Mouse (Mus musculus) adrenal gland, adult 2 months (tissue): ENCODE measurements at regions not wholly inside any gene's neighbourhood (a gene's known extent, or its start where the extent isn't known, plus 50 kb on each side); places are given as distances from the start of the nearest gene placed in this dataset.
"Not testable (repeated sequence)": the region's sequence is repeated elsewhere in the genome, so short reads cannot be mapped to it uniquely, and the experiment has no call there.

Source experiments
- DNase-seq: peaks from one replicate; pipeline ENCODE4 v3.0.0; 2021

GRCm38 (mm10) chr1:112486046-112486445 lies 621.3 kb upstream of the Dsel start:
- not testable (repeated sequence) for DNase-seq

GRCm38 (mm10) chr1:112456047-112456446 lies 591.3 kb upstream of the Dsel start:
- peak; percentile 23 for DNase-seq

- no peak for DNase-seq
Observed at GRCm38 (mm10) chr1:112452390-112452789, 587.7 kb upstream of the Dsel start.

DNA sequence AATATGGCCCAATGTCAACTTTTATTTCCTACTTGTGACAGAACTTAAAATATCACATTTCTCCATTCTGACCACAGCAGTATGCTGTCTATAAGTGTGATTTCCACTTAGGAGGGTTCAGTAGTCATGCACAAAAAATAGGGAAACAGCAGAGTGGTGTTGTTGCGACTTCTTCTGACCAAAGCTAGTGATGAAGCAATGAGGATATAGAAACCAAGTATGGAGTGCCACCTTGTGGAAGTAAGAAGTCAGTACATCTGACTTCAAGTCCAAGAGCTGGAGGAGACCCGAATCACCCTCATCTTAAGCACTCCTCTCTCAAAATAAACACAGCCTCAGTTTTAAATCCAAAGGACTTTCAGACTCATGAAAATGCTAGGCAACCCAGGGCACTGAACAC lies 586.9 kb upstream of the Dsel start:
- no peak for DNase-seq

DNA sequence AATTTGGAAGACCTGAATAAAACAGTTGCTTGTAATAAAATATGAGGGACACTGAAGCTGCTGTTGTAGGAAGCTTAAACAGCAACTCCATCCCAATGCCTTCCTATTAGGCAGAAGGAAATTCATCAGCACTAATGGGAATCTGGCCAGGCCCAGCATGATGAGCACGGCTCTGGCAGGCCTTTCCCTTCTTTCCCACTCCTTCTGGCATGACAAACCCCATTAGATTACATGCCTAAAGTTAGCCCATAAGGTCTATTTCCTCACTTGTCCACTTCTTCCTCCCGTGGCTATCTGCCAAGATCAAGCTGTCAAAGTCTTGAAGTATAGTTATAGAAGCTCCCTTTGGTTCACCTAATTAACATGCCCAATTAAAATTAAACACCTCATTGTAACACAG lies 574.4 kb upstream of the Dsel start:
- DNase-seq = no peak

DNA sequence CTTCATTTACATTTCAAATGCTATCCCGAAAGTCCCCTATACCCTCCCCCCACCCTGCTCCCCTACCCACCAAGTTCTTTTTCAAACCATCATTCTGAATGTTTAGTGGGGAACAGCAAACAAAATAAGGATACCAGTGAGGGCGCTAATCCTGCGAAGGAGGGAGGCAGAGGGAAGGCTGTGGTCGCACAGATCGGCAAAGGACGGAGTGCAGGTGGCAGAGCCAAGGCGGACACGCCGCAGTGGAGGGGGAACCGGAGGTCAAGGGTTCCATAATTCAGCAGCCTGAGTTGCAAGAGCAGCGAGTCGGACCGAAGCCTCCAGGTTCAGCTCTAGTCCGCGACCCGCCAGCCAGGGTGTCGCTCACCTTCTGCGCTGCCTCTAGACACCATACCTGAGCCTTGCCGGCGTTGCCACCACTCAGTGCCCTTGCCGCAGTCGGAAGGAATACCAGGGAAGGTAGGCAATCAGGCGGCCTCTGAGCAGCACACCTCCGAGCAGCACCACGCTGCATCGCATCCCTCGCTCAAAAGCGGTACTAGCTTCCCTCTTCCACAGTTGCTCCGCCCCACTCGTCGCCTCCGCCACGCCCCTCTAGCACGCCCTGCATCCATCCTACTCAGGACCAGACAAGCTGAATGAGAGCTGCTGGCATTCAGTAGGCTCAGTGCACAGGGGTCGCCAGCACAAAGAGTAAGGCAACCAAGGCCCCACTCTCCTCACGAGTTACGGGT lies 551.8 kb upstream of the Dsel start:
- DNase-seq = no peak

GRCm38 (mm10) chr1:112388807-112389206 lies 524.1 kb upstream of the Dsel start:
- DNase-seq = peak; percentile 20

GRCm38 (mm10) chr1:112384015-112384414 lies 519.3 kb upstream of the Dsel start:
- no peak for DNase-seq

GRCm38 (mm10) chr1:112379651-112380264 lies 515.0 kb upstream of the Dsel start:
- DNase-seq = peak; percentile 10

DNA sequence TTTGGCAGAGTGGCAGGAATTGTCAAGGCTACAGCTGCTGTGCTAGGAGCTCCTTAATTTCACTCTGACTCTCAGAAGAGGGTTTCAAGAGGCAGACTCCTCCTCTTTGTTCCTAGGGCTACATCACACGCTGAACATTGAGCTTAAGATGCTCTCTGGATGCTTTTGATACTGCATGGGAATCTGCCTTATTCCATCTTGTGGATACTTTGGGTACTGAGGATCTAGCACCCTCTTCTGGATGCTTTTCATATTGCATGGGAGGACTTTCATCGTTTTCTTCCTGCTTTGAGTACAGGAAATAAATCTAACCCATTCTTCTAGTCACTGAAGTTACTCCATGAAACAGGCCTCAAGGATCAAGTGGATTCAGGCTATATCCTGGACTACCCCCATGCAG lies 513.9 kb upstream of the Dsel start:
- no peak for DNase-seq

- peak; percentile 52 for DNase-seq
Observed at GRCm38 (mm10) chr1:112355816-112356215, 491.1 kb upstream of the Dsel start.
